Mouse (Mus musculus) myocyte (in vitro differentiated cells): Measurements from ENCODE around the gene Sec22c. TPM values are rescaled to one million over a fixed set of nuclear protein-coding genes. Genes with fewer than 3 reads are reported as not detected.

ENCODE experiments used
- H3K27me3 ChIP-seq: one replicate; pipeline ENCODE4 v1.6.1; 2011; ENCODE audit not compliant: control insufficient read depth, insufficient read depth, insufficient read length
- H3K36me3 ChIP-seq: one replicate; pipeline ENCODE4 v1.6.1; 2011; ENCODE audit not compliant: control insufficient read depth, insufficient read depth
- H3K4me2 ChIP-seq: one replicate; pipeline ENCODE4 v1.6.1; 2011; ENCODE audit warnings: low read depth, control low read depth
- H3K4me3 ChIP-seq: one replicate; pipeline ENCODE4 v1.5.1; 2011; ENCODE audit warnings: mild to moderate bottlenecking, control low read depth, moderate library complexity
- H3K79me2 ChIP-seq: one replicate; pipeline ENCODE4 v1.6.1; 2011; ENCODE audit not compliant: control insufficient read depth, insufficient read depth
- H3ac ChIP-seq: one replicate; pipeline ENCODE4 v1.6.1; 2011; ENCODE audit not compliant: control insufficient read depth, insufficient read length
- CEBPB ChIP-seq: IDR thresholded peaks from 2 replicates; pipeline ENCODE4 v1.6.1; 2011; ENCODE audit warnings: mild to moderate bottlenecking, moderate library complexity; ENCODE audit not compliant: poor library complexity, insufficient read depth, severe bottlenecking
- E2F4 ChIP-seq: IDR thresholded peaks from one replicate; pipeline ENCODE4 v1.6.1; 2011; ENCODE audit warnings: mild to moderate bottlenecking, control low read depth, moderate library complexity; ENCODE audit not compliant: insufficient read depth
- MAX ChIP-seq: IDR thresholded peaks from one replicate; pipeline ENCODE4 v1.6.1; 2011; ENCODE audit warnings: low read depth, mild to moderate bottlenecking, control low read depth
- MYOD1 ChIP-seq, 3 experiments: IDR thresholded peaks; one replicate each; pipeline ENCODE4 v1.6.1; 2011; ENCODE audit warnings: control low read depth in 2 of 3, low read depth in 2 of 3, mild to moderate bottlenecking in 2 of 3, moderate library complexity in 1 of 3; ENCODE audit not compliant: insufficient read length in 2 of 3, control insufficient read depth in 1 of 3
- MYOG ChIP-seq, 3 experiments: IDR thresholded peaks; one replicate each; pipeline ENCODE4 v1.6.1; 2011; ENCODE audit warnings: control low read depth in 2 of 3, low read depth in 2 of 3, mild to moderate bottlenecking in 2 of 3; ENCODE audit not compliant: insufficient read length in 2 of 3, control insufficient read depth in 1 of 3, insufficient read depth in 1 of 3
- POLR2A ChIP-seq: IDR thresholded peaks from one replicate; pipeline ENCODE4 v1.6.1; 2011; ENCODE audit warnings: low read depth, mild to moderate bottlenecking, control low read depth, moderate library complexity; ENCODE audit not compliant: insufficient read length
- POLR2AphosphoS2 ChIP-seq: IDR thresholded peaks from one replicate; pipeline ENCODE4 v1.6.1; 2011; ENCODE audit warnings: low read depth, control low read depth; ENCODE audit not compliant: insufficient read length
- REST ChIP-seq: IDR thresholded peaks from one replicate; pipeline ENCODE4 v1.6.1; 2011; ENCODE audit warnings: mild to moderate bottlenecking, control low read depth, moderate library complexity; ENCODE audit not compliant: insufficient read depth, insufficient read length
- SRF ChIP-seq: IDR thresholded peaks from one replicate; pipeline ENCODE4 v1.6.1; 2011; ENCODE audit warnings: low read depth; ENCODE audit not compliant: control insufficient read depth, insufficient read length
- TCF12 ChIP-seq: IDR thresholded peaks from one replicate; pipeline ENCODE4 v1.6.1; 2011; ENCODE audit warnings: mild to moderate bottlenecking, control low read depth; ENCODE audit not compliant: poor library complexity, insufficient read depth, severe bottlenecking
- TCF3 ChIP-seq: IDR thresholded peaks from one replicate; pipeline ENCODE4 v1.6.1; 2011; ENCODE audit warnings: low read depth, control low read depth; ENCODE audit not compliant: insufficient read length
- USF1 ChIP-seq: IDR thresholded peaks from one replicate; pipeline ENCODE4 v1.6.1; 2011; ENCODE audit warnings: low read depth, mild to moderate bottlenecking, control low read depth, moderate library complexity
- polyA plus RNA-seq: library from polyadenylated mRNA; unstranded; fragments of >200 nt; fragmentation: generic; extraction: Trizol; gene quantifications from one replicate; pipeline ENCODE4 v1.2.1, GENCODE M21; 2012; ENCODE audit warnings: missing spikeins

The Sec22c gene
- polyA plus RNA-seq, 1 experiment, result 6.2 TPM

DNA sequence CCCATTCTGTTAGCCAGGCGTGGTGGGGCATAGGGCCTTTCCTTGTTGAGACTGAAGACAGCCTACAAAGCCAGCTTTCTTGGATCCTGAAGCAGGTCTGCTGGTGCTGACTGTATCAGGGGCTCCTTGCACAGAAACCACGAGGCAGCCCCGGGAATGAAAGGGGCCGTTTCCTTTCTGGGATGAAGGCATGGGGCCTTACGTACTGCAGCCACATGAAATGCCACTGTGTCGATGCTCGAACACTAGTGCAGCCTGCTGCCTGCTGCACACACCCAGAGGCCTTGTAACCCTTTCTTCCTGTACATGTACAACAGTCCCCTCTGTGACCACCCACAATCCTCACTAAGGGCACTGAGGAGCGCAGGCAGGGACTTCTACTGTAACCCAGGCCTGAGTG is 24.1 kb downstream of the Sec22c start:
- no peak overlapping the region for H3K4me2 ChIP-seq
- H3K4me3 ChIP-seq, result no peak overlapping the region
- TF ChIP-seq POLR2A, result no peak
- H3K36me3 ChIP-seq, result no peaks in the 10 kb centered on the region
- no peaks in the 10 kb centered on the region for H3K27me3 ChIP-seq
- H3ac ChIP-seq, result no peak overlapping the region
- no peaks in the 10 kb centered on the region for H3K79me2 ChIP-seq

GRCm38 (mm10) chr9:121679549-121679948 is 25.7 kb downstream of the Sec22c start:
- TF ChIP-seq TCF3 (no peak), MYOD1 (IDR thresholded peaks at IDR 0.05; ENCODE audit: control insufficient read depth in 1 of 3, insufficient read length in 2 of 3, low read depth in 2 of 3) (peak in 1 of 3 experiments; percentile 21)
- H3K36me3 ChIP-seq, result no peaks in the 10 kb centered on the region
- H3K4me3 ChIP-seq, result no peak overlapping the region
- H3K4me2 ChIP-seq, result no peak overlapping the region
- no peaks in the 10 kb centered on the region for H3K27me3 ChIP-seq
- H3K79me2 ChIP-seq, result no peaks in the 10 kb centered on the region
- H3ac ChIP-seq, result no peak overlapping the region

GRCm38 (mm10) chr9:121677476-121677875 is 27.8 kb downstream of the Sec22c start:
- no peak overlapping the region for H3ac ChIP-seq
- H3K4me3 ChIP-seq, result no peak overlapping the region
- H3K27me3 ChIP-seq, result no peaks in the 10 kb centered on the region
- H3K4me2 ChIP-seq, result no peak overlapping the region
- no peaks in the 10 kb centered on the region for H3K36me3 ChIP-seq
- H3K79me2 ChIP-seq, result no peaks in the 10 kb centered on the region
- TF ChIP-seq MYOD1 (IDR thresholded peaks at IDR 0.05; ENCODE audit: control insufficient read depth in 1 of 3, insufficient read length in 2 of 3, low read depth in 2 of 3), result no peak

DNA sequence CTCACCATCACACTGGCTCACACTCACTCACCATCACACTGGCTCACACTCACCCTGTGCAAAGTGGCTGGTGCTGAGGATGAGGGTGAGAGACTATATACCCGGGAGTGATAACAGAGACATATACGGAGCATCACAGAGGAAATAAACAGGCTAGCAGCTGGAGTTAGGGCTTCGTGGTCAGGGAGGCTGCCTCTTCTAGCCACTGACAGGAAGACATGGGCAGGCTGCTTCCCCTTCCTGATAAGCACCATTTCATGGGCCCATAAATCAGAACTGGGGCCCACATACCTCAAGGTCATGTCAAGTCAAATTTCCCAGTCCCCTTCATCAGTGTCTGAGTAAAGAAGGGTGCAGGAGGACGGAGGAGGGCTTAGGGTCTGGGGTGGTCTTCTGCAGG is 28.2 kb downstream of the Sec22c start:
- no peaks in the 10 kb centered on the region for H3K27me3 ChIP-seq
- H3K36me3 ChIP-seq, result no peaks in the 10 kb centered on the region
- no peak overlapping the region for H3ac ChIP-seq
- no peak for TF ChIP-seq MAX
- TF ChIP-seq SRF, result no peak
- no peak for TF ChIP-seq E2F4
- TF ChIP-seq TCF12, result no peak
- TF ChIP-seq POLR2AphosphoS2, result no peak
- TF ChIP-seq TCF3, result no peak
- no peak for TF ChIP-seq MYOD1 (IDR thresholded peaks at IDR 0.05; ENCODE audit: control insufficient read depth in 1 of 3, insufficient read length in 2 of 3, low read depth in 2 of 3)
- TF ChIP-seq REST, result no peak
- TF ChIP-seq CEBPB, result no peak
- TF ChIP-seq MYOG (IDR thresholded peaks at IDR 0.05; ENCODE audit: control insufficient read depth in 1 of 3, insufficient read depth in 1 of 3, insufficient read length in 2 of 3, low read depth in 2 of 3), result no peak
- no peak for TF ChIP-seq USF1
- no peak for TF ChIP-seq POLR2A
- no peak overlapping the region for H3K4me2 ChIP-seq
- H3K4me3 ChIP-seq, result no peak overlapping the region
- H3K79me2 ChIP-seq, result no peaks in the 10 kb centered on the region

GRCm38 (mm10) chr9:121675556-121675955 is 29.7 kb downstream of the Sec22c start:
- Histone ChIP-seq H3K4me2 (no peak overlapping the region), H3K4me3 (no peak overlapping the region), H3K27me3 (no peaks in the 10 kb centered on the region), H3K79me2 (no peaks in the 10 kb centered on the region), H3ac (no peak overlapping the region), H3K36me3 (no peaks in the 10 kb centered on the region)
- TF ChIP-seq POLR2AphosphoS2 (no peak), TCF3 (no peak), USF1 (no peak), TCF12 (no peak), REST (no peak), SRF (no peak), POLR2A (no peak), CEBPB (no peak), MYOG (IDR thresholded peaks at IDR 0.05; ENCODE audit: control insufficient read depth in 1 of 3, insufficient read depth in 1 of 3, insufficient read length in 2 of 3, low read depth in 2 of 3) (no peak), E2F4 (no peak), MAX (no peak), MYOD1 (IDR thresholded peaks at IDR 0.05; ENCODE audit: control insufficient read depth in 1 of 3, insufficient read length in 2 of 3, low read depth in 2 of 3) (no peak)

DNA sequence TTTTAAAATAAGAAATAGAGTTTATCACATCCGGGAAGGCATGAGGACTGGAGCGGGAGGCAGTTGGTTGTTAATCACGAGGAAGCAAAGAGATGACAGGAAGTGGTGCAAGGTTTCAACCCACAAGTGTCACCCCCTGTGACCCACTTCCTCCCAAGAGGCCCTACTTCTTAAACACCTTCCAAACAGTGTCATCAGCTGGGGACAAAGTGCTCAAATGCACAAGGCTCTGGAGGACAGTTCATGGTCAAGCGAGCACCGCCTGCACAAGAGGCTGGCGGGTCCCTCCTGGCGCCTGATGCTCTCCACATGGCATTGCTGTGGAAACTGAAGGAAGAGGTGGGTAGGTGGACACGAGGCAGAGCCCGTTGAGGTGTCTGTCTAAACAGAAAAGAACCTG is 30.3 kb downstream of the Sec22c start:
- no peak overlapping the region for H3K4me3 ChIP-seq
- H3K27me3 ChIP-seq, result no peaks in the 10 kb centered on the region
- no peak for TF ChIP-seq SRF
- TF ChIP-seq CEBPB, result no peak
- no peak for TF ChIP-seq POLR2AphosphoS2
- no peak for TF ChIP-seq POLR2A
- TF ChIP-seq TCF12, result no peak
- no peak for TF ChIP-seq MYOD1 (IDR thresholded peaks at IDR 0.05; ENCODE audit: control insufficient read depth in 1 of 3, insufficient read length in 2 of 3, low read depth in 2 of 3)
- no peak for TF ChIP-seq E2F4
- no peak for TF ChIP-seq USF1
- TF ChIP-seq TCF3, result no peak
- TF ChIP-seq REST, result no peak
- no peak for TF ChIP-seq MYOG (IDR thresholded peaks at IDR 0.05; ENCODE audit: control insufficient read depth in 1 of 3, insufficient read depth in 1 of 3, insufficient read length in 2 of 3, low read depth in 2 of 3)
- TF ChIP-seq MAX, result no peak
- no peaks in the 10 kb centered on the region for H3K36me3 ChIP-seq
- no peaks in the 10 kb centered on the region for H3K79me2 ChIP-seq
- no peak overlapping the region for H3K4me2 ChIP-seq
- H3ac ChIP-seq, result no peak overlapping the region
